Mouse (Mus musculus) liver, embryonic 12.5 days (tissue): ENCODE data around the gene Gm28230. TPM values are rescaled to one million over a fixed set of nuclear protein-coding genes. Genes with fewer than 3 reads are reported as not detected.

Experiments
- ATAC-seq: fragments of 200-750 bp; cut with Nextera tagmentation; 2 replicates; pipeline ENCODE4 v1.8.0; 2017; ENCODE audit warnings: moderate number of reproducible peaks, mild to moderate bottlenecking, moderate library complexity
- H3K27ac ChIP-seq: fragments of 300-500 bp; sonication (generic); 2 replicates; pipeline ENCODE4 v1.5.1; 2016; ENCODE audit warnings: mild to moderate bottlenecking
- H3K27me3 ChIP-seq: fragments of 300-500 bp; sonication (generic); replicated peaks from 2 replicates; pipeline ENCODE4 v1.6.1; 2016; ENCODE audit warnings: mild to moderate bottlenecking, moderate library complexity
- H3K36me3 ChIP-seq: fragments of 300-500 bp; sonication (generic); 2 replicates; pipeline ENCODE4 v1.6.1; 2016; ENCODE audit warnings: mild to moderate bottlenecking, moderate library complexity
- H3K4me1 ChIP-seq: fragments of 300-500 bp; sonication (generic); 2 replicates; pipeline ENCODE4 v1.6.1; 2016
- H3K4me2 ChIP-seq: fragments of 300-500 bp; sonication (generic); 2 replicates; pipeline ENCODE4 v1.6.1; 2016; ENCODE audit warnings: mild to moderate bottlenecking, moderate library complexity
- H3K4me3 ChIP-seq: fragments of 300-500 bp; sonication (generic); 2 replicates; pipeline ENCODE4 v1.5.1; 2016; ENCODE audit warnings: mild to moderate bottlenecking, moderate library complexity
- H3K9ac ChIP-seq: fragments of 300-500 bp; sonication (generic); 2 replicates; pipeline ENCODE4 v1.6.1; 2016; ENCODE audit warnings: mild to moderate bottlenecking, moderate library complexity
- H3K9me3 ChIP-seq: fragments of 300-500 bp; sonication (generic); replicated peaks from 2 replicates; pipeline ENCODE4 v1.6.1; 2016; ENCODE audit warnings: mild to moderate bottlenecking, moderate library complexity
- WGBS: fragments of 180-500 bp; shearing (Covaris S2); methylation state at CpG from one replicate; pipeline ENCODE4 v1.1.7; 2016; ENCODE audit not compliant: insufficient replicate concordance; 5-methylcytosine and 5-hydroxymethylcytosine counted together
- polyA plus RNA-seq: library from polyadenylated mRNA; unstranded; fragments of >200 nt; fragmentation: Nextera tagmentation; extraction: Ambion mirVana; gene quantifications from 2 replicates; pipeline ENCODE4 v1.2.1, GENCODE M21; 2016

Gene Gm28230
- polyA plus RNA-seq, 1 experiment from 2014 or later = not detected

DNA sequence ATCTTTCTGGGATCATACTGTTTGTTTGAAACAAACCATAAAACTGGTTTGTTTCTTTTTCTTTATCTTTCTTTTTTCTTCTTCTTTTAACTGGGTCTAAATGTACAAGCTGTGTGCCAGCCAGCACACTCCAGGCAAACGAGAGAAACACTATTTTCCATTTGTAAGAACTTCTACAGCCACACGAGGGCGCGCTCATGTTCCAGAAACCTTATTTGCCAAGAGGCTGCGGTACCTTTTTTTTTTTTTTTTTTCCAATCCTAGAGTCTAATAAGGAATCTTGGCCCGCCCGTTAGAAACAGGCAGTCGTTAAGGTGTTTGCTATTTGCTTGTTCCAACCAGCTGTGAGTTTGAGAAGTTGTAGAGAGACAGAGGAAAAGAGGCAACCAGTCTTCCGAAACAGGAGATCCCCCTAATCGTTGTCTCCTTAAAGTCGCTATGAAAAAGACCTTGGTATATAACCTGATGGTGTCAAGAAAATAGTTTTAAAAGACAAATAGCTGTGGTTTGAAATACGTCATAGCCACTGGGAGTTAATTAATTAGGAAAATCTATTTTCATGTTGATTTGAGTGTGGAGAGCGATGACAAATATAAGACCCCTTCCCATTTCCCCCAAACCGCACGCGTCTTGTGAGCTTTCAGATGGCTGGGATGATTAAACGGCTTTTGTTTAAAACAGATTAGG, 40.1 kb upstream of the Gm28230 start:
- WGBS = 7% methylated on average over 17 of the region's 17 CpGs
- Histone ChIP-seq H3K9ac (no peak overlapping the region), H3K9me3 (no peaks in the 10 kb centered on the region), H3K4me3 (no peak overlapping the region), H3K4me1 (peaks cover 13% of the 10 kb centered on the region), H3K27ac (no peak overlapping the region), H3K4me2 (no peak overlapping the region), H3K36me3 (no peaks in the 10 kb centered on the region), H3K27me3 (peaks cover 94% of the 10 kb centered on the region)
- ATAC-seq = no peak

DNA sequence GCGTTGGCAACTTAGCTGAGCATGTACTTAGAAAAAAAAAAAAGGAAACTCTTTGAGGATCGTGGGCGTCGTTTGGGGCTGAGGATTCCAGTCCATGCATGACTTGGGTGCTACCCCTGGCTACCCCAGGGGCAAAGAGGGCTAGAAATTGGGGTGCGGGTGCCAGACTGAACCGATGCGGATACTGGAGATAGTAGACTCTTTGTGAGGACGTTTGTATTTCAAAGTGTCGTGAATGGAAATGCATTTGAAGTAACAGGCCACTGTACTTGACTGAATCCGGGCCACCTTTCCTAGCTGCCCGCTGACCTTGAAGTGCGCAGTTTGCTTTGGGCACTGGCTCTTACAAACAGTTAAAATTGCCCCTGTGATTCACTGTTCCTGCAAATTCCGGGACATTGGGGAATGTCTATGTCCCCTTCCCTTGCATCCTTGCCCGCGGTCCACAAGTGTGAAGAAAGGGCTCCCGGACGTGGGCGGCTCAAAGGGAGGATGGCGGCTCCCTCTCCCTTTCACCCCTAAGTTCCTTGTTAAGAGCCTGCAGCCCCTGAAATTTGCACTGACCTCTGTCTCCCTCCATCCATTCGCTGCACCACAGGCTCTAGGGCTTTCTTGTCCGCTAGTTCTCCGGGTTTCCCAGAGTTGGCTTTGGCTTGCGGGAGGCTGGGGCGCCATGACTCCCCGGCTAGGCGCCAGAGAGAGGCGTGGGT, 39.4 kb upstream of the Gm28230 start:
- H3K27me3 ChIP-seq = peaks cover 94% of the 10 kb centered on the region
- H3K9me3 ChIP-seq = no peaks in the 10 kb centered on the region
- H3K4me2 ChIP-seq = no peak overlapping the region
- H3K36me3 ChIP-seq = no peaks in the 10 kb centered on the region
- no peak for ATAC-seq
- H3K4me1 ChIP-seq = peaks cover 8% of the 10 kb centered on the region
- 2% methylated on average over 27 of the region's 27 CpGs for WGBS
- H3K4me3 ChIP-seq = no peak overlapping the region
- H3K9ac ChIP-seq = no peak overlapping the region
- no peak overlapping the region for H3K27ac ChIP-seq

DNA sequence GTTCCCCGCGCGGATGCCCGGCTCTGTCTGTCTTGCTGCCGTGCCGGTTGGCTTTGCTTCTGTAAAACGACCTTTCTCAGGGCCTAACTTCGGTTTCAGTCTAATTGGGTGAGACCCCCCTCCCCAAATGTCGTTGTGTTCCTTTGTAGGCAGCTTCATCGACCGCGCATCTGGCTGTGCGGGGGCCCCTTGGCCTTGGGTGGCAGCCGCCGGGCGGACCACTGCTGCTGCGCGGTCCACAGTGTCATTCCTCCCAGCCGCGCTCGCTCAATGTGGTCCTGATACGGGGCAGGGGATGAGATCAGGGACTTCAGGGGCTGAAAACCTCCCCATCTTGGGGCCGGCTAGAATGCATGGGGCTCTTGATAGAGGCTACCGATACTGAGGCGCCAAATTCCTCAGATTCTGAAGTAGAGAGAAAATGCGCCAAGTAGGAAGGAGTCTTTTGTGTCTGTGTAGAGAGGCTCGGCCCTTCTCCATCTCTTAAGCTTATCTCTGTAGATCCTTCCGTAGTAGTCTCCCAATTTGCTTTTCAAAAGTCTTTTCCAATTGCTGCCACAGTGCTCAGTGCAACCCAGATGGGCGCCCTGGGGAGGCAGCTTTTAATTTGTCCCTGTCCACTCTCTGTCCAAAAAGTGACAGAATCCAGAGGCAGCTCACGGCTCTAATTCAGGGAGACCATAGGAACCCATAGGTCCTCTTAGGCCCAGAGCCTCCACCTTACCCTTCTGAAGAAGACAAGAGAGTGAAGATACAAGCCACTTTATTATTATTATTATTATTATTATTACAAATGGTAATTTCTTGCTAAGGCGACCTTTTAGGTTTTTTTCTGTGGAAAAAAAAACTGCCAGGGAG, 38.6 kb upstream of the Gm28230 start:
- Histone ChIP-seq H3K36me3 (no peaks in the 10 kb centered on the region), H3K27me3 (peaks cover 94% of the 10 kb centered on the region), H3K27ac (no peak overlapping the region), H3K9me3 (no peaks in the 10 kb centered on the region), H3K4me2 (no peak overlapping the region), H3K9ac (no peak overlapping the region), H3K4me3 (no peak overlapping the region), H3K4me1 (peaks cover under 1% of the 10 kb centered on the region; the same call in 1 of the 2 replicates)
- 2% methylated on average over 31 of the region's 31 CpGs for WGBS
- ATAC-seq = no peak

DNA sequence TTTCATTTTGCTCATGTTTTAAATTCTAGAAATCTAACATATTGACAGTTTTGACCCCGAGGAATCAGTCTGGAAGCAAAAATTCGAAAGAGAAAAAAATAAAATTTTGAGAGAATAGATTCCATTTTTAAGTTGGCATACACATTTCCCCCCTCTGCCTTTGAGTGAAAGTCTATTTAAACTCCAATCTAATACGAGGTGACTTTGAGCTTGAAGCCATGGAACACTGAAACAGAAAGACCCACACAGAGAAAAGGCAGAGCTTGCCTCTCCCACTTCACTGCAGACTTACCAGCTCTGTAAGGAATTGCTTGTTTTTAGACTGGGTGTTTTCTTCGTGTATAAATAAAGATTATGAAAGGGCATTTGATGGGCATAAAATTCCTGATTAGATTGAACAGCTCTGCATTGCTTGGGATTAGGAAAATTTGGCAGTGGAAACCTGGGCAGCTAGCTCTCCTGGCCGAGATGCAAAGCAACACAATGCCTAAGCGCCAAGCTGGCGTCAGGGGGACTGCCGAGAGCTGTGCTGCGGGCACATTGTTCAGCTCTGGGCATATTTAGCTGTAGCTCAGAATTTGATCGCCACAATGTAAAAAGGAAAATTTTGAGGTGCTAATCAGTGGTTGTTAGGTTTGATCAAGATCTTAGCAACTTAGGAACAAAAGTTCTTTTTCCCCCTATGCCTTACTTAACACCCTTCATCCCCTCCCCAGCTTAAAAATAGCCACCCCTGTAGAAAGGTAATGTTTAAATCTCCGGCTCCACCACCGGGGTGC, 37.5 kb upstream of the Gm28230 start:
- ATAC-seq = no peak
- H3K4me1 ChIP-seq = no peaks in the 10 kb centered on the region
- peaks cover 94% of the 10 kb centered on the region for H3K27me3 ChIP-seq
- no peak overlapping the region for H3K9ac ChIP-seq
- no peaks in the 10 kb centered on the region for H3K9me3 ChIP-seq
- H3K4me3 ChIP-seq = no peak overlapping the region
- H3K27ac ChIP-seq = no peak overlapping the region
- WGBS = 5% methylated on average over 12 of the region's 12 CpGs
- H3K4me2 ChIP-seq = no peak overlapping the region
- no peaks in the 10 kb centered on the region for H3K36me3 ChIP-seq

DNA sequence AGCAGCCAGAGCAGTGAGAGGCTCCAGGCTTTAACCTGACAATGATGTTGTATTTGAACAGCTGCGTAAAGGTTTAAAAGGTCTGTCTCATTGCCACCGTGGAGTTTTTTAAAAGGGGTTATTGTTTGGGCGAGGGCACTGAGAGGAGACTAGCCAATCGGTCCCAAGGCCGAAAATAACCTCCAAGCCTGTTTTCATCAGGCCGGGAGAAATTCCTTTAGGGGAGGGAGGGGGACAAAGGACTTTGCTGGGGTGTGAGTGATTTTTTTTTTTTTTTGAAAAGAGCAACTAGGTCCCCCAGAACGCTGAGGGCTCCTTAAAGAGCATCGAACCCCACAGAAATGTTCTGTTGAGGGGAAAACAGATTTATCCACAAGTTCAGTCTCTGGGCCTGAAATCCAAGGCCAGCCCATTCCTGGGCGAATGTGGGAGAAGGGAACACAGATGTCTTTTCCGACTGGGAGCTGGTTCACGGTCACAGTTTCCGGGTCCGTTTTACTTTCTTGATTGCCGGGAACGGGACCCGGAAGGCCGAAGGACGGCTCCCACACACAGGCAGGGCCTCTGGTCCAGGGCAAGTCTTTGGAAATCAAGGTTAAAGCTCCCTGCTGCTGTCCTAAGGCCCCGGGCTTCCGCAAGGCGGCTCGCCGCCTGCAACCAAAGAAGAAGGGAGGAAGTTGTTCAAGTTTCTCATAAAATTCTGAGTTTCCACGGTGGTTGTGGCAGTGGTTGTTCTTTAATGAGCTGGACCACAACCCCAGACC, 36.8 kb upstream of the Gm28230 start:
- no peak overlapping the region for H3K4me3 ChIP-seq
- H3K27ac ChIP-seq = no peak overlapping the region
- no peak overlapping the region for H3K9ac ChIP-seq
- no peaks in the 10 kb centered on the region for H3K9me3 ChIP-seq
- ATAC-seq = no peak
- 2% methylated on average over 24 of the region's 24 CpGs for WGBS
- no peaks in the 10 kb centered on the region for H3K36me3 ChIP-seq
- H3K27me3 ChIP-seq = peaks cover 94% of the 10 kb centered on the region
- H3K4me2 ChIP-seq = no peak overlapping the region
- H3K4me1 ChIP-seq = no peaks in the 10 kb centered on the region

DNA sequence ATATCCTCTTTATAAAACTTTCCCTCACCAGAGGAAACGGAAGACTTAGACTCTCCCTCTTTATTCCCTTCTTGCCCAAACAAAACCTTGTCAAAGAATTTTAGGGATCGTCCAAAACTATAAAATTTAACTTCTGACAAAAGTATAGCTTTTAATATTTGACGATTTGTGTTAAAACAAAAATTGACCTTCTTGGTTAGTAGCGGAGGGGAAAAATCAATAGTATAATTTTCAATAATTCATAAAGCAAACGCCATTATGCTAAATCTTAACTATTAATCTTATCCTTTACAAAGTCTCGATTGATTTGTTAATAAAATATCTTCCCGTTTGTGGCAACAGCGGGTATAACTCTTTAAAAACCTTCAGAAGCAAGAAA, 36.2 kb upstream of the Gm28230 start:
- no peak overlapping the region for H3K27ac ChIP-seq
- no peak for ATAC-seq
- H3K4me3 ChIP-seq = no peak overlapping the region
- 6% methylated on average over 8 of the region's 8 CpGs for whole genome bisulfite sequencing
- no peaks in the 10 kb centered on the region for H3K36me3 ChIP-seq
- no peaks in the 10 kb centered on the region for H3K4me1 ChIP-seq
- H3K27me3 ChIP-seq = peaks cover 94% of the 10 kb centered on the region
- no peak overlapping the region for H3K4me2 ChIP-seq
- no peaks in the 10 kb centered on the region for H3K9me3 ChIP-seq
- no peak overlapping the region for H3K9ac ChIP-seq

DNA sequence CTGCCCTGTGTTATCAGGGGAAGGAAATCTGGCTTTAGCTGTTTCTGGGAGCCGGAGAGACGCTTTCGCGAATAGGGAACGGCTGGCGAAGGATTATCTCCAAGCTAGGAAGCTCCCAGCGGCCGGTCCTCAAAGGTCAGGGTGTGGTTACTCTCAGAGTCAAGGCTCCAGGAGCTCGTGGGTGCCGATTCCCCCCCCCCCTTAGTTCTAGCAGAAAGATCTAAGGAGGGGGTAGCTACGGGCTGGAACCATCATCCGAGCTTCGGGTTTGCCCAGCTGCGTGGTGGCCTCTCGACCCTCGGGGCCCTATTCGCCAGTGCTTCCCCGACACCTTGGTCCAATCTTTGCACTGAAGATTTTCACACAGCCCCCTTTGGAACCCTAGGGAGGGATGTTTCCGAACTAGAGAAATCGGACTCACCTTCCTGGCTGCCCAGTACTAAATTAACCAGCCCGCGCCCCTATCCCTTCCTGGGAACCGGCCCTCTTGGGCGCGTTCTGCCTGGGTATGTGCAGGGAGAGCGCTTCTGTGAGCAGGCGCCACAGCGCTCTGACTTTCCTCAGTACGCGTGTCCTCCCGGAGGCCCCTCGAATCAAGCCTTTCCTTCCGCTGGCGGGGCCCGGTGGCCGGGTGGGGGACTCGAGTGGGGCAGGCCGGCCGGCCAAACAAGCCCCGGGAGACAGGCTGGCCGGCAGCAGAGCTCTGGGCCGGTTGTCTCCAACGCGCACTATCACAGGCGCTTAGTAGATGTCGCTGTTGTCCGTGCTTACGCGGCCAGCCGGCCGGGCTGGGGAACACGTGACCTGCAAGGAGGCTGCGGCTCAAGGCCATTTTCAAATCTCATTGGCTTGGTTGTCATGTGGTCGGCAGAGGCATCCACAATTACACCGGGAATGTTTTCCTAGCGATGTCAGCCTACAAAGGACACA, 35.2 kb upstream of the Gm28230 start, which contains the start of gene Hoxd10:
TSS of gene Hoxd10 (plus strand) at position 903 of the 930 bp plus-strand sequence.
- no peak within 1 kb of the TSS for H3K4me2 ChIP-seq
- no peaks in the 10 kb centered on the region for H3K4me1 ChIP-seq
- H3K36me3 ChIP-seq = no peaks in the 10 kb centered on the region
- H3K27me3 ChIP-seq = peaks cover 98% of the 10 kb centered on the region
- no peak within 1 kb of the TSS for H3K4me3 ChIP-seq
- no peak within 1 kb of the TSS for H3K27ac ChIP-seq
- ATAC-seq = no peak
- no peak within 1 kb of the TSS for H3K9ac ChIP-seq
- H3K9me3 ChIP-seq = no peaks in the 10 kb centered on the region
- WGBS = under 1% methylated on average over 56 of the region's 56 CpGs

DNA sequence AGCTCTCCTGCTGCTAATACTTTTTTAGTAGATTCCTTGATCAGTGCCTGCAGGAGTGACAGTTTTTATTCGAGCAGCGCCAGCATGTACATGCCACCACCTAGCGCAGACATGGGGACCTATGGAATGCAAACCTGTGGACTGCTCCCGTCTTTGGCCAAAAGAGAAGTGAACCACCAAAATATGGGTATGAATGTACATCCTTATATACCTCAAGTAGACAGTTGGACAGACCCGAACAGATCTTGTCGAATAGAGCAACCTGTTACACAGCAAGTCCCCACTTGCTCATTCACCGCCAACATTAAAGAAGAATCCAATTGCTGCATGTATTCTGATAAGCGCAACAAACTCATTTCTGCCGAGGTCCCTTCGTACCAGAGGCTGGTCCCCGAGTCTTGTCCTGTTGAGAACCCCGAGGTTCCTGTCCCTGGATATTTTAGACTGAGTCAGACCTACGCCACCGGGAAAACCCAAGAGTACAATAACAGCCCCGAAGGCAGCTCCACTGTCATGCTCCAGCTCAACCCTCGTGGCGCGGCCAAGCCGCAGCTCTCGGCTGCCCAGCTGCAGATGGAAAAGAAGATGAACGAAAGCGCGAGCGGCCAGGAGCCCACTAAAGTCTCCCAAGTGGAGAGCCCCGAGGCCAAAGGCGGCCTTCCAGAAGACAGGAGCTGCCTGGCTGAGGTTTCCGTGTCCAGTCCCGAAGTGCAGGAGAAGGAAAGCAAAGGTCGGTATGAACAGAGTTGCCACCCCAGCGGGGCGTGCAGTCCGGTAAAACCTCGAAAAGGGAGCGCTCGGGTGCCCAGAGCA, 34.3 kb upstream of the Gm28230 start:
- no peak overlapping the region for H3K4me2 ChIP-seq
- H3K27ac ChIP-seq = no peak overlapping the region
- H3K9me3 ChIP-seq = no peaks in the 10 kb centered on the region
- H3K36me3 ChIP-seq = no peaks in the 10 kb centered on the region
- WGBS = 5% methylated on average over 35 of the region's 35 CpGs
- no peak overlapping the region for H3K9ac ChIP-seq
- no peak overlapping the region for H3K4me3 ChIP-seq
- H3K4me1 ChIP-seq = no peaks in the 10 kb centered on the region
- no peak for ATAC-seq
- H3K27me3 ChIP-seq = peaks cover 98% of the 10 kb centered on the region

DNA sequence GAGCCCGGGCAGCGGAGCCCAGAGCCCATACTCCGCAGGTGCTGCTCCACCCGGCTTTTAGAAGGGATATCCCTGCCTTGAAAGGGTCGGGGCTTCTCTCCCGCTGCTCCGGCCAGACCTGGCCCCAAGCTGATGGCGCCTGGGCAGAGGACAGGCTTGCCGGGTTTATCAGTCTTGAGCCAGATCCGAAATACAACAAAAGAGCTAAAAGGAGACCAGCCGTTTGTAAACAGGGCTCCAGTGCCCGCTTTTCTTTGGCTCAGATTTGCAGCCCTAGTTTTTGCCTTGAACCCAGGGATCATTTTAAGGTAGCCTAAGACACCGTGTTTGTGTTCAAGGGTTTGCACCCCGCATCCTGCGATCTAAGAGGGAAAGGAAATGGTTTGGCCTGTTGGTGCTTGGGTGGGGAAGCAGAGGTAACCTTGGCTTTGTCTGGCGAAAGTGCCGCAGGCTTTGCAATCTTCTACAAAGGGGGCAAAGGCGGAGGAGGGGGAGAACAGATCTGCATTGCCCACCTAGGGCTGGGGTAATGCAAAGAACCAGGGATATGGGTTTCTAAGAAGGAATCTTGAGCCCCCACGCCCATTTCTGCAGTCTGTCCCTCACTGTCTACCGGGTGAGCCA, 33.6 kb upstream of the Gm28230 start:
- Histone ChIP-seq H3K4me2 (no peak overlapping the region), H3K4me3 (no peak overlapping the region), H3K36me3 (no peaks in the 10 kb centered on the region)

More for the DNA sequence above, 33.6 kb upstream of the Gm28230 start:
- H3K9ac ChIP-seq = no peak overlapping the region
- WGBS = 5% methylated on average over 20 of the region's 20 CpGs
- peaks cover 98% of the 10 kb centered on the region for H3K27me3 ChIP-seq
- H3K4me1 ChIP-seq = peaks cover 2% of the 10 kb centered on the region; the same call in 1 of the 2 replicates
- ATAC-seq = no peak
- no peak overlapping the region for H3K27ac ChIP-seq
- H3K9me3 ChIP-seq = no peaks in the 10 kb centered on the region
